Mouse (Mus musculus): ENCODE measurements around the gene Pear1. TPM values are rescaled to one million over a fixed set of nuclear protein-coding genes. Genes with fewer than 3 reads are reported as not detected.

Gene Pear1
- total and polyA plus RNA-seq, 2 experiments from 2014 or later = 7.4 to 19.4 TPM

- Histone ChIP-seq H3K9ac (replicated peaks; ENCODE audit: low read length) (no peak overlapping the region), H3K4me1 (ENCODE audit: insufficient read depth, low read length) (no peaks in the 10 kb centered on the region), H3K27me3 (ENCODE audit: insufficient read depth, low read length) (no peaks in the 10 kb centered on the region), H3K36me3 (ENCODE audit: insufficient read depth, low read length) (peaks cover 12% of the 10 kb centered on the region; the same call in 1 of the 2 replicates), H3K27ac (no peak overlapping the region), H3K4me2 (ENCODE audit: low read depth, low read length) (no peak overlapping the region), H3K4me3 (ENCODE audit: low read length) (no peak overlapping the region), H3K9me3 (ENCODE audit: low read length) (no peaks in the 10 kb centered on the region)
- no peak for ATAC-seq
- WGBS = 89% methylated on average over 16 of the region's 16 CpGs
- no peak for TF ChIP-seq CTCF (IDR thresholded peaks at IDR 0.05; ENCODE audit: low read depth)
- no peak for DNase-seq (ENCODE audit: low spot score)
Measured at GRCm38 (mm10) chr3:87742735-87743134, 81.4 kb downstream of the Pear1 start.

- DNase-seq (ENCODE audit: low spot score) = no peak
- H3K4me3 ChIP-seq (ENCODE audit: low read length) = no peak overlapping the region
- H3K36me3 ChIP-seq (ENCODE audit: insufficient read depth, low read length) = peaks cover 16% of the 10 kb centered on the region; the same call in 1 of the 2 replicates
- no peak for TF ChIP-seq CTCF (IDR thresholded peaks at IDR 0.05; ENCODE audit: low read depth)
- H3K9me3 ChIP-seq (ENCODE audit: low read length) = no peaks in the 10 kb centered on the region
- no peak overlapping the region for H3K27ac ChIP-seq
- H3K4me1 ChIP-seq (ENCODE audit: insufficient read depth, low read length) = no peaks in the 10 kb centered on the region
- H3K4me2 ChIP-seq (ENCODE audit: low read depth, low read length) = no peak overlapping the region
- no peak overlapping the region for H3K9ac ChIP-seq (replicated peaks; ENCODE audit: low read length)
- no peak for ATAC-seq
- no peaks in the 10 kb centered on the region for H3K27me3 ChIP-seq (ENCODE audit: insufficient read depth, low read length)
- 84% methylated on average over 3 of the region's 3 CpGs for WGBS
Measured at GRCm38 (mm10) chr3:87742013-87742412, 82.1 kb downstream of the Pear1 start.

- 72% methylated on average over 5 of the region's 5 CpGs for WGBS
- no peaks in the 10 kb centered on the region; the same call in 1 of the 2 replicates for H3K27me3 ChIP-seq (ENCODE audit: insufficient read depth, low read length)
- no peak overlapping the region for H3K27ac ChIP-seq
- no peak for DNase-seq (ENCODE audit: low spot score)
- peaks cover 45% of the 10 kb centered on the region for H3K36me3 ChIP-seq (ENCODE audit: insufficient read depth, low read length)
- no peaks in the 10 kb centered on the region for H3K4me1 ChIP-seq (ENCODE audit: insufficient read depth, low read length)
- no peak for TF ChIP-seq CTCF (IDR thresholded peaks at IDR 0.05; ENCODE audit: low read depth)
- no peak overlapping the region for H3K4me3 ChIP-seq (ENCODE audit: low read length)
- H3K9me3 ChIP-seq (ENCODE audit: low read length) = no peaks in the 10 kb centered on the region
- H3K9ac ChIP-seq (replicated peaks; ENCODE audit: low read length) = no peak overlapping the region
- ATAC-seq = no peak
- no peak overlapping the region for H3K4me2 ChIP-seq (ENCODE audit: low read depth, low read length)
Measured at GRCm38 (mm10) chr3:87738906-87739305, 85.2 kb downstream of the Pear1 start.

- Histone ChIP-seq H3K4me2 (ENCODE audit: low read depth, low read length) (no peak overlapping the region), H3K27ac (no peak overlapping the region), H3K9me3 (ENCODE audit: low read length) (no peaks in the 10 kb centered on the region), H3K36me3 (ENCODE audit: insufficient read depth, low read length) (peaks cover 72% of the 10 kb centered on the region), H3K9ac (replicated peaks; ENCODE audit: low read length) (no peak overlapping the region), H3K27me3 (ENCODE audit: insufficient read depth, low read length) (no peaks in the 10 kb centered on the region; the same call in 1 of the 2 replicates), H3K4me3 (ENCODE audit: low read length) (no peak overlapping the region), H3K4me1 (ENCODE audit: insufficient read depth, low read length) (no peaks in the 10 kb centered on the region)
- WGBS = 90% methylated on average over 9 of the region's 9 CpGs
- DNase-seq (ENCODE audit: low spot score) (no peak), ATAC-seq (no peak)
- TF ChIP-seq CTCF (IDR thresholded peaks at IDR 0.05; ENCODE audit: low read depth) = no peak
Measured at GRCm38 (mm10) chr3:87735335-87735734, 88.8 kb downstream of the Pear1 start.

GRCm38 (mm10) chr3:87733984-87734761, 89.9 kb downstream of the Pear1 start:
- no peaks in the 10 kb centered on the region; the same call in 1 of the 2 replicates for H3K27me3 ChIP-seq (ENCODE audit: insufficient read depth, low read length)
- DNase-seq (ENCODE audit: low spot score) = no peak
- no peak for ATAC-seq
- no peak overlapping the region for H3K27ac ChIP-seq
- H3K4me2 ChIP-seq (ENCODE audit: low read depth, low read length) = no peak overlapping the region
- H3K36me3 ChIP-seq (ENCODE audit: insufficient read depth, low read length) = peaks cover 83% of the 10 kb centered on the region
- no peak for TF ChIP-seq CTCF (IDR thresholded peaks at IDR 0.05; ENCODE audit: low read depth)
- H3K4me3 ChIP-seq (ENCODE audit: low read length) = no peak overlapping the region
- no peaks in the 10 kb centered on the region for H3K4me1 ChIP-seq (ENCODE audit: insufficient read depth, low read length)
- H3K9ac ChIP-seq (replicated peaks; ENCODE audit: low read length) = no peak overlapping the region
- no peaks in the 10 kb centered on the region for H3K9me3 ChIP-seq (ENCODE audit: low read length)
- 89% methylated on average over 11 of the region's 11 CpGs for WGBS

GRCm38 (mm10) chr3:87733098-87733497, 91.0 kb downstream of the Pear1 start:
- 82% methylated on average over 4 of the region's 4 CpGs for WGBS

GRCm38 (mm10) chr3:87728696-87729095, 95.4 kb downstream of the Pear1 start:
- Histone ChIP-seq H3K4me3 (ENCODE audit: low read length) (no peak overlapping the region), H3K4me2 (ENCODE audit: low read depth, low read length) (no peak overlapping the region), H3K9ac (replicated peaks; ENCODE audit: low read length) (no peak overlapping the region), H3K27me3 (ENCODE audit: insufficient read depth, low read length) (no peaks in the 10 kb centered on the region), H3K36me3 (ENCODE audit: insufficient read depth, low read length) (peaks cover 87% of the 10 kb centered on the region), H3K27ac (no peak overlapping the region), H3K4me1 (ENCODE audit: insufficient read depth, low read length) (no peaks in the 10 kb centered on the region), H3K9me3 (ENCODE audit: low read length) (no peaks in the 10 kb centered on the region)
- no peak for ATAC-seq
- TF ChIP-seq CTCF (IDR thresholded peaks at IDR 0.05; ENCODE audit: low read depth) = no peak
- 94% methylated on average over 6 of the region's 6 CpGs for WGBS
- DNase-seq (ENCODE audit: low spot score) = no peak

More at GRCm38 (mm10) chr3:87733098-87733497, 91.0 kb downstream of the Pear1 start:
- no peak for TF ChIP-seq CTCF (IDR thresholded peaks at IDR 0.05; ENCODE audit: low read depth)
- Histone ChIP-seq H3K4me2 (ENCODE audit: low read depth, low read length) (no peak overlapping the region), H3K36me3 (ENCODE audit: insufficient read depth, low read length) (peaks cover 85% of the 10 kb centered on the region), H3K4me1 (ENCODE audit: insufficient read depth, low read length) (no peaks in the 10 kb centered on the region), H3K9me3 (ENCODE audit: low read length) (no peaks in the 10 kb centered on the region), H3K4me3 (ENCODE audit: low read length) (no peak overlapping the region), H3K9ac (replicated peaks; ENCODE audit: low read length) (no peak overlapping the region), H3K27me3 (ENCODE audit: insufficient read depth, low read length) (no peaks in the 10 kb centered on the region; the same call in 1 of the 2 replicates), H3K27ac (no peak overlapping the region)
- ATAC-seq (no peak), DNase-seq (ENCODE audit: low spot score) (no peak)

Data from hindbrain, postnatal 0 days (tissue).